Mouse (Mus musculus): Measurements from ENCODE around the gene Rnf11.

The Rnf11 gene

GRCm38 (mm10) chr4:109442649-109443048 lies 41.9 kb downstream of the Rnf11 start:
- DNase-seq, result peak; percentile 66

- no peak for DNase-seq
These were observed 42.4 kb downstream of the Rnf11 start for GRCm38 (mm10) chr4:109442126-109442525.

GRCm38 (mm10) chr4:109441000-109441399 lies 43.5 kb downstream of the Rnf11 start:
- DNase-seq, result no peak

GRCm38 (mm10) chr4:109440381-109440780 lies 44.1 kb downstream of the Rnf11 start:
- no peak for DNase-seq

GRCm38 (mm10) chr4:109439825-109440248 lies 44.7 kb downstream of the Rnf11 start:
- peak; percentile 85 for DNase-seq

GRCm38 (mm10) chr4:109439101-109439500 lies 45.4 kb downstream of the Rnf11 start:
- DNase-seq, result peak; percentile 51

- peak; percentile 85 for DNase-seq
These were observed 46.3 kb downstream of the Rnf11 start for GRCm38 (mm10) chr4:109437913-109438878.

GRCm38 (mm10) chr4:109434256-109434655 lies 50.3 kb downstream of the Rnf11 start:
- DNase-seq, result no peak

GRCm38 (mm10) chr4:109433641-109434040 lies 50.9 kb downstream of the Rnf11 start:
- no peak for DNase-seq

- no peak for DNase-seq
These were observed 51.7 kb downstream of the Rnf11 start for GRCm38 (mm10) chr4:109432668-109433375.

GRCm38 (mm10) chr4:109430854-109431253 lies 53.7 kb downstream of the Rnf11 start:
- DNase-seq, result peak; percentile 84

- peak; percentile 2 for DNase-seq
These were observed 54.3 kb downstream of the Rnf11 start for GRCm38 (mm10) chr4:109430250-109430649.

- no peak for DNase-seq
These were observed 57.5 kb downstream of the Rnf11 start for GRCm38 (mm10) chr4:109427058-109427457.

GRCm38 (mm10) chr4:109423438-109423837 lies 61.1 kb downstream of the Rnf11 start:
- no peak for DNase-seq

- DNase-seq, result no peak
These were observed 62.1 kb downstream of the Rnf11 start for GRCm38 (mm10) chr4:109422436-109422835.

GRCm38 (mm10) chr4:109421608-109422007 lies 62.9 kb downstream of the Rnf11 start:
- no peak for DNase-seq

GRCm38 (mm10) chr4:109420138-109420795 lies 64.3 kb downstream of the Rnf11 start:
- peak; percentile 77 for DNase-seq

- DNase-seq, result no peak
These were observed 65.0 kb downstream of the Rnf11 start for GRCm38 (mm10) chr4:109419563-109419962.

GRCm38 (mm10) chr4:109419017-109419416 lies 65.5 kb downstream of the Rnf11 start:
- no peak for DNase-seq

GRCm38 (mm10) chr4:109417998-109418397 lies 66.5 kb downstream of the Rnf11 start:
- no peak for DNase-seq

- peak; percentile 50 for DNase-seq
These were observed 72.3 kb downstream of the Rnf11 start for GRCm38 (mm10) chr4:109412233-109412632.

GRCm38 (mm10) chr4:109411377-109411967 lies 73.1 kb downstream of the Rnf11 start:
- peak; percentile 79 for DNase-seq

Data from liver (tissue).